Mouse (Mus musculus) ovary, postnatal 36 days (tissue): ENCODE data around the gene Caps2.
"Not testable (repeated sequence)": the region's sequence is repeated elsewhere in the genome, so short reads cannot be mapped to it uniquely, and the experiment has no call there.

Source experiments
- DNase-seq: peaks from one replicate; pipeline ENCODE4 v3.0.0; 2022; ENCODE audit warnings: low spot score, mixed read lengths

Gene Caps2

GRCm38 (mm10) chr10:112163168-112163766, at the start of gene Caps2:
Gene Caps2 (plus strand): TSS chr10:112163621.
- peak; percentile 12 for DNase-seq

- DNase-seq = not testable (repeated sequence)
Observed at GRCm38 (mm10) chr10:112125090-112125489, 38.3 kb upstream of the Caps2 start.

- DNase-seq = not testable (repeated sequence)
Observed at GRCm38 (mm10) chr10:112127682-112128230, 35.7 kb upstream of the Caps2 start.

GRCm38 (mm10) chr10:112132194-112132593, 31.2 kb upstream of the Caps2 start:
- DNase-seq = no peak

- DNase-seq = peak; percentile 16
Observed at GRCm38 (mm10) chr10:112138050-112138870, 25.2 kb upstream of the Caps2 start.

- no peak for DNase-seq
Observed at GRCm38 (mm10) chr10:112138871-112139430, 24.5 kb upstream of the Caps2 start.

- no peak for DNase-seq
Observed at GRCm38 (mm10) chr10:112139834-112140233, 23.6 kb upstream of the Caps2 start.

GRCm38 (mm10) chr10:112159882-112160560, 3.4 kb upstream of the Caps2 start, which contains the start of gene Glipr1l3:
Gene Glipr1l3 (minus strand): TSS chr10:112160327.
- DNase-seq = peak; percentile 74

GRCm38 (mm10) chr10:112177027-112177426, 13.6 kb downstream of the Caps2 start:
- DNase-seq = not testable (repeated sequence)

GRCm38 (mm10) chr10:112193919-112194318, 30.5 kb downstream of the Caps2 start:
- DNase-seq = not testable (repeated sequence)

GRCm38 (mm10) chr10:112203463-112203862, 40.0 kb downstream of the Caps2 start:
- peak; percentile 4 for DNase-seq

GRCm38 (mm10) chr10:112227073-112227472, 63.7 kb downstream of the Caps2 start:
- no peak for DNase-seq

- not testable (repeated sequence) for DNase-seq
Observed at GRCm38 (mm10) chr10:112229091-112229843, 65.8 kb downstream of the Caps2 start.

GRCm38 (mm10) chr10:112232733-112233132, 69.3 kb downstream of the Caps2 start:
- DNase-seq = not testable (repeated sequence)

- not testable (repeated sequence) for DNase-seq
Observed at GRCm38 (mm10) chr10:112235396-112235940, 72.0 kb downstream of the Caps2 start.

- no peak for DNase-seq
Observed at GRCm38 (mm10) chr10:112248273-112248672, 84.9 kb downstream of the Caps2 start.

- no peak for DNase-seq
Observed at GRCm38 (mm10) chr10:112263467-112263866, 100.0 kb downstream of the Caps2 start.
